In the genomic region with DNA sequence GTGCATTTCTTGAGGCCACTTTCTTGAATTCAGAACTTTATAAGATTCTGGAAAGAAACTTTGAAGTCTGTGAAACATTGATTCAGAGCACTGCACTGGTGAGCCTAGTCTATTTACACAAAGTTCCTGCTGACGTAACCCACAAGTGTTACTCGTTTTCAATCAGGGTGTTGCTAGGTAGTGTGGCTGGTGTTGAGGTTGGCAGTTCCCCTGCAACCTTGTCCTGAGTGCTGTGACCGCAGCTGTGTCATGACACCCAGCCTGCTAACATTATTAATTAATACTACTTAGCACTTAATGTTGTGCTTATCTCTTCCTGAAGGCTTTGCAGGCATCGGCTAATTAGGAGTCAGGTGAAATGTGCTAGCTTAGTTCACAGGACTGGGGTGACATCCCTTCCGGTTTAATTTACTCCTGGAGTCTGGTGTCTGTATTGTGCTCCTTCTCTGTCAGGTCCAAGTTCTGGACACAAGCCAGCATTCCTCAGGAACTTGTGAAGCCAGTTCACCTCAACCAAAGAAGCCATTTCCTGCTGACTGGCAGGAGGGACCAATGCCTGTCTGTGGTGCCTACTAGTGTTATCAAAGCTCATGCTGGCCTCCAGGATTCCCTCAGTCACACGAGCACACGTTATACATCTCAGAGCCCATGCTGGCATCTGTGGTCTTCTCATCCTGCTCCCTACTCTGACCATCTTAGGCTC, we compare ENCODE assay signal across 8 mouse cellular contexts. TPM values are rescaled to one million over a fixed set of nuclear protein-coding genes. Genes with fewer than 3 reads are reported as not detected.
DNase-seq lines count a peak whose midpoint lies in the region; ATAC-seq and TF ChIP-seq lines count a peak whose summit lies in the region.
"Had no signal": no experiment of that assay in that cellular context is flagged by ENCODE, and none has a peak within 500 bp of the region (broad histone marks: within the 10 kb centered on the region; RNA-seq: fewer than 3 reads in every experiment).

No protein-coding gene starts in this region.

- H3K4me3 ChIP-seq in hindbrain, embryonic 12.5 days, result no peak overlapping the region
- H3K4me3 ChIP-seq in hindbrain, postnatal 0 days (ENCODE audit: low read length), result no peak overlapping the region

- no peak overlapping the region for H3K4me2 ChIP-seq in hindbrain, embryonic 12.5 days (replicated peaks)
- no peak overlapping the region for H3K4me2 ChIP-seq in hindbrain, postnatal 0 days (ENCODE audit: low read depth, low read length)

- H3K27ac ChIP-seq in hindbrain, embryonic 12.5 days, result peak overlapping the region; percentile 55
- H3K27ac ChIP-seq in hindbrain, postnatal 0 days, result no peak overlapping the region

- H3K27me3 ChIP-seq in hindbrain, embryonic 12.5 days, result no peaks in the 10 kb centered on the region
- no peaks in the 10 kb centered on the region for H3K27me3 ChIP-seq in hindbrain, postnatal 0 days (ENCODE audit: insufficient read depth, low read length)

- H3K36me3 ChIP-seq in hindbrain, embryonic 12.5 days, result no peaks in the 10 kb centered on the region
- no peaks in the 10 kb centered on the region for H3K36me3 ChIP-seq in hindbrain, postnatal 0 days (ENCODE audit: insufficient read depth, low read length)

- DNase-seq in hindbrain, postnatal 0 days (ENCODE audit: low spot score), result no peak
- DNase-seq in 3134 (ENCODE audit: extremely low read depth, insufficient read length, low spot score), result peak; percentile 53
- peak; percentile 82 for DNase-seq in MN1 (ENCODE audit: low spot score)
- peak; percentile 40 to 41 for DNase-seq in kidney, postnatal 25 days
- DNase-seq in thymus, postnatal 10 days (ENCODE audit: low spot score in 2 of 2), result no peak
- no peak for DNase-seq in spleen, adult 12 weeks (ENCODE audit: low spot score)
- DNase-seq: thymus, adult 2 months had no signal

- 76% methylated on average over 7 of the region's 7 CpGs for WGBS in hindbrain, embryonic 12.5 days
- WGBS in hindbrain, postnatal 0 days, result 76% methylated on average over 7 of the region's 7 CpGs

- no peaks in the 10 kb centered on the region for H3K9me3 ChIP-seq in hindbrain, embryonic 12.5 days (replicated peaks)
- H3K9me3 ChIP-seq in hindbrain, postnatal 0 days (ENCODE audit: low read length), result no peaks in the 10 kb centered on the region

- no peak for TF ChIP-seq CTCF in hindbrain, postnatal 0 days (IDR thresholded peaks at IDR 0.05; ENCODE audit: low read depth)

- no peak overlapping the region for H3K9ac ChIP-seq in hindbrain, embryonic 12.5 days
- no peak overlapping the region for H3K9ac ChIP-seq in hindbrain, postnatal 0 days (replicated peaks; ENCODE audit: low read length)

- peaks cover 12% of the 10 kb centered on the region for H3K4me1 ChIP-seq in hindbrain, embryonic 12.5 days
- H3K4me1 ChIP-seq in hindbrain, postnatal 0 days (ENCODE audit: insufficient read depth, low read length), result 0 out of 2 replicates have a peak, but pooled peaks cover 3% of the 10 kb centered on the region

- ATAC-seq in hindbrain, embryonic 12.5 days (ENCODE audit: low FRiP score), result no peak
- no peak for ATAC-seq in hindbrain, postnatal 0 days

RNA-seq across cellular contexts. Expression of a gene that starts 50.5 kb away (rescaled TPM):
- polyA plus RNA-seq in hindbrain, embryonic 12.5 days (2016; fragmentation: Nextera tagmentation; extraction: Ambion mirVana), result 2.0 TPM in 2 replicates
- 20.9 and 23.6 TPM in 2 replicates for total RNA-seq in hindbrain, postnatal 0 days (2014; rRNA removed)
- polyA plus RNA-seq in hindbrain, postnatal 0 days (2015; fragmentation: Nextera tagmentation; extraction: Ambion mirVana), result 8.8 and 9.2 TPM in 2 replicates

Comparison
In these comparisons a context has a peak if more than half of its experiments do, and no peak if none do; other contexts are left out.
1. DNase-seq: peak in 3134 (single experiment), MN1 (single experiment) and kidney, postnatal 25 days (2 of 2); none in hindbrain, postnatal 0 days (single experiment), thymus, postnatal 10 days (0 of 2) and spleen, adult 12 weeks (single experiment).